8 mouse cellular contexts compared by ENCODE assay signal in the genomic region with DNA sequence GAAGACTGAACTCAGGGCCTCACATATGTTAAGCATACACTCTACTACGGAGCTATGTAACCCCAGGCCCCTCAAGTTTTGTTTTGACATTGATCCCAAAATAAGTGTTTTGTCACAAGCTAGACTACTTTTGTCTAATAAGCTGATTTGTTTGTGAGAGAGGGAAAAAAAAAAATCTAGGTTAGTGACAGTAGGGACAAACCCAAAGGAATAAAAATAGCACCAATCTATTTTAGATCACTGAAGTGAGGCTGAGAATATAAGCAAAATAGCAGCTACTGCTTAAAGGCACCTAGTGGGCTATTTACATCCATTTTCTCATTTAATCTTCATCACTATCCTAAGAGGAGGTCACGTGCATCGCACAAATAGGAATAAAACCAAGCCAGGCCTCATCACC. TPM values are rescaled to one million over a fixed set of nuclear protein-coding genes. Genes with fewer than 3 reads are reported as not detected.
DNase-seq lines count a peak whose midpoint lies in the region; ATAC-seq lines count a peak whose summit lies in the region.

No protein-coding gene starts in this region.

- H3K4me3 ChIP-seq in lung, embryonic 15.5 days: peak overlapping the region; percentile 76
- H3K4me3 ChIP-seq in forebrain, embryonic 10.5 days: peak overlapping the region; percentile 83
- peak overlapping the region; percentile 72; the same call in 1 of the 2 replicates for H3K4me3 ChIP-seq in limb, embryonic 11.5 days (ENCODE audit: low read depth, low read length)
- H3K4me3 ChIP-seq in neural tube, embryonic 15.5 days (replicated peaks): peak overlapping the region; percentile 56

- H3K4me2 ChIP-seq in lung, embryonic 15.5 days: peak overlapping the region; percentile 66
- peak overlapping the region; percentile 97 for H3K4me2 ChIP-seq in limb, embryonic 11.5 days (ENCODE audit: low read depth, severe bottlenecking)
- H3K4me2 ChIP-seq in neural tube, embryonic 15.5 days: peak overlapping the region; percentile 97

- H3K36me3 ChIP-seq in lung, embryonic 15.5 days: peaks cover under 1% of the 10 kb centered on the region; the same call in 1 of the 2 replicates
- H3K36me3 ChIP-seq in forebrain, embryonic 10.5 days (replicated peaks): peaks cover 43% of the 10 kb centered on the region
- no peaks in the 10 kb centered on the region; the same call in 1 of the 2 replicates for H3K36me3 ChIP-seq in limb, embryonic 11.5 days (ENCODE audit: control insufficient read depth, insufficient read depth, low read length)
- 0 out of 2 replicates have a peak, but pooled peaks cover under 1% of the 10 kb centered on the region for H3K36me3 ChIP-seq in neural tube, embryonic 15.5 days

- peak overlapping the region; percentile 79; the same call in 1 of the 2 replicates for H3K9ac ChIP-seq in lung, embryonic 15.5 days
- no peak overlapping the region for H3K9ac ChIP-seq in limb, embryonic 11.5 days (ENCODE audit: low read length)
- peak overlapping the region; percentile 73 for H3K9ac ChIP-seq in neural tube, embryonic 15.5 days (replicated peaks)

- no peak overlapping the region for H3K27ac ChIP-seq in lung, embryonic 15.5 days
- 0 out of 2 replicates have a peak overlapping the region, but pooled peaks have one; percentile 95 for H3K27ac ChIP-seq in forebrain, embryonic 10.5 days
- no peak overlapping the region for H3K27ac ChIP-seq in limb, embryonic 11.5 days (replicated peaks; ENCODE audit: low read depth, low read length)
- no peak overlapping the region for H3K27ac ChIP-seq in neural tube, embryonic 15.5 days (replicated peaks)

- ATAC-seq in lung, embryonic 15.5 days (ENCODE audit: borderline replicate concordance, extremely low read depth, low FRiP score, low TSS enrichment): no peak
- no peak for ATAC-seq in limb, embryonic 11.5 days (ENCODE audit: insufficient number of reproducible peaks, low FRiP score, low TSS enrichment, low read depth)
- no peak for ATAC-seq in neural tube, embryonic 15.5 days (ENCODE audit: low FRiP score)

- H3K4me1 ChIP-seq in lung, embryonic 15.5 days: peaks cover 9% of the 10 kb centered on the region
- H3K4me1 ChIP-seq in forebrain, embryonic 10.5 days: peaks cover 41% of the 10 kb centered on the region
- peaks cover 7% of the 10 kb centered on the region; the same call in 1 of the 2 replicates for H3K4me1 ChIP-seq in limb, embryonic 11.5 days (ENCODE audit: control insufficient read depth, insufficient read depth, low read length)
- H3K4me1 ChIP-seq in neural tube, embryonic 15.5 days: peaks cover 38% of the 10 kb centered on the region

- 88% methylated on average over 3 of the region's 3 CpGs for whole genome bisulfite sequencing in lung, embryonic 15.5 days
- WGBS in forebrain, embryonic 10.5 days: 88% methylated on average over 3 of the region's 3 CpGs
- WGBS in limb, embryonic 11.5 days: 92% methylated on average over 3 of the region's 3 CpGs
- WGBS in neural tube, embryonic 15.5 days: 92% methylated on average over 3 of the region's 3 CpGs

- no peaks in the 10 kb centered on the region for H3K9me3 ChIP-seq in lung, embryonic 15.5 days
- no peaks in the 10 kb centered on the region for H3K9me3 ChIP-seq in forebrain, embryonic 10.5 days
- no peaks in the 10 kb centered on the region for H3K9me3 ChIP-seq in limb, embryonic 11.5 days (ENCODE audit: control insufficient read depth, low read length)
- H3K9me3 ChIP-seq in neural tube, embryonic 15.5 days (replicated peaks): no peaks in the 10 kb centered on the region

- no peak for DNase-seq in lung, postnatal 4 days
- DNase-seq in forebrain, embryonic 10.5 days (ENCODE audit: extremely low spot score, low spot score): no peak
- no peak for DNase-seq in limb, embryonic 11.5 days (ENCODE audit: low spot score)
- no peak for DNase-seq in spleen, postnatal 36 days (ENCODE audit: low spot score in 2 of 2)
- no peak for DNase-seq in frontal cortex, postnatal 25 days (ENCODE audit: low spot score in 2 of 2)
- DNase-seq in right cerebral cortex, adult 2 months (ENCODE audit: low spot score in 2 of 2): no peak

- H3K27me3 ChIP-seq in lung, embryonic 15.5 days: no peaks in the 10 kb centered on the region
- peaks cover 14% of the 10 kb centered on the region for H3K27me3 ChIP-seq in forebrain, embryonic 10.5 days (ENCODE audit: poor library complexity, severe bottlenecking)
- H3K27me3 ChIP-seq in limb, embryonic 11.5 days (ENCODE audit: control insufficient read depth, insufficient read depth, low read length): no peaks in the 10 kb centered on the region
- H3K27me3 ChIP-seq in neural tube, embryonic 15.5 days (replicated peaks): 0 out of 2 replicates have a peak, but pooled peaks cover 3% of the 10 kb centered on the region

RNA-seq across cellular contexts. Expression of a gene that starts 1.4 kb away (rescaled TPM):
- polyA plus RNA-seq in lung, embryonic 15.5 days (2015; fragmentation: Nextera tagmentation; extraction: Ambion mirVana): 55.1 and 61.5 TPM in 2 replicates
- polyA plus RNA-seq in forebrain, embryonic 10.5 days (2016; fragmentation: Nextera tagmentation; extraction: Ambion mirVana): 106 and 107 TPM in 2 replicates
- polyA plus RNA-seq in limb, embryonic 11.5 days (2014; fragmentation: Nextera tagmentation; extraction: Ambion mirVana): 83.9 and 85.1 TPM in 2 replicates
- polyA plus RNA-seq in neural tube, embryonic 15.5 days (2015; fragmentation: Nextera tagmentation; extraction: Ambion mirVana): 59.6 and 61.3 TPM in 2 replicates

RNA-seq across cellular contexts. Expression of a gene that starts 22.2 kb away (rescaled TPM):
- polyA plus RNA-seq in lung, embryonic 15.5 days (2015; fragmentation: Nextera tagmentation; extraction: Ambion mirVana): 793 and 848 TPM in 2 replicates
- polyA plus RNA-seq in forebrain, embryonic 10.5 days (2016; fragmentation: Nextera tagmentation; extraction: Ambion mirVana): 862 and 888 TPM in 2 replicates
- 807 and 830 TPM in 2 replicates for polyA plus RNA-seq in limb, embryonic 11.5 days (2014; fragmentation: Nextera tagmentation; extraction: Ambion mirVana)
- polyA plus RNA-seq in neural tube, embryonic 15.5 days (2015; fragmentation: Nextera tagmentation; extraction: Ambion mirVana): 1,209 and 1,254 TPM in 2 replicates

RNA-seq across cellular contexts. Expression of a gene that starts 27.6 kb away (rescaled TPM):
- 9.7 and 12.4 TPM in 2 replicates for polyA plus RNA-seq in lung, embryonic 15.5 days (2015; fragmentation: Nextera tagmentation; extraction: Ambion mirVana)
- polyA plus RNA-seq in forebrain, embryonic 10.5 days (2016; fragmentation: Nextera tagmentation; extraction: Ambion mirVana): 61.7 and 64.0 TPM in 2 replicates
- 22.6 and 30.0 TPM in 2 replicates for polyA plus RNA-seq in limb, embryonic 11.5 days (2014; fragmentation: Nextera tagmentation; extraction: Ambion mirVana)
- polyA plus RNA-seq in neural tube, embryonic 15.5 days (2015; fragmentation: Nextera tagmentation; extraction: Ambion mirVana): 14.8 and 15.3 TPM in 2 replicates

RNA-seq across cellular contexts. Expression of a gene that starts 33.5 kb away (rescaled TPM):
- 188 and 194 TPM in 2 replicates for polyA plus RNA-seq in lung, embryonic 15.5 days (2015; fragmentation: Nextera tagmentation; extraction: Ambion mirVana)
- 275 and 280 TPM in 2 replicates for polyA plus RNA-seq in forebrain, embryonic 10.5 days (2016; fragmentation: Nextera tagmentation; extraction: Ambion mirVana)
- 247 and 260 TPM in 2 replicates for polyA plus RNA-seq in limb, embryonic 11.5 days (2014; fragmentation: Nextera tagmentation; extraction: Ambion mirVana)
- polyA plus RNA-seq in neural tube, embryonic 15.5 days (2015; fragmentation: Nextera tagmentation; extraction: Ambion mirVana): 226 and 235 TPM in 2 replicates
